Mouse (Mus musculus): ENCODE data around the gene Zfp955b. TPM values are rescaled to one million over a fixed set of nuclear protein-coding genes. Genes with fewer than 3 reads are reported as not detected.
A peak's percentile ranks its signal among the peaks of the same experiment; 100 is the strongest.
"Not testable (repeated sequence)": the region's sequence is repeated elsewhere in the genome, so short reads cannot be mapped to it uniquely, and the experiment has no call there.

The Zfp955b gene
- polyA plus RNA-seq (2016; fragmentation: Nextera tagmentation; extraction: Ambion mirVana) = 8.8 and 9.2 TPM in 2 replicates

- H3K27ac ChIP-seq (ENCODE audit: poor library complexity, severe bottlenecking); H3K9ac ChIP-seq; H3K4me3 ChIP-seq; H3K36me3 ChIP-seq; H3K27me3 ChIP-seq (replicated peaks); H3K4me1 ChIP-seq (replicated peaks); H3K9me3 ChIP-seq (replicated peaks): not testable (repeated sequence)
- ATAC-seq (ENCODE audit: insufficient number of reproducible peaks, low FRiP score) = peak; percentile 96
- H3K4me2 ChIP-seq = peak within 1 kb of the TSS; percentile 21; the same call in 1 of the 2 replicates
- no CpG with 5 or more reads among the region's 25 CpGs for WGBS
Measured at GRCm38 (mm10) chr17:33289039-33289875, at the start of gene Zfp955b. Zfp955b (plus strand) TSS chr17:33289544.

DNA sequence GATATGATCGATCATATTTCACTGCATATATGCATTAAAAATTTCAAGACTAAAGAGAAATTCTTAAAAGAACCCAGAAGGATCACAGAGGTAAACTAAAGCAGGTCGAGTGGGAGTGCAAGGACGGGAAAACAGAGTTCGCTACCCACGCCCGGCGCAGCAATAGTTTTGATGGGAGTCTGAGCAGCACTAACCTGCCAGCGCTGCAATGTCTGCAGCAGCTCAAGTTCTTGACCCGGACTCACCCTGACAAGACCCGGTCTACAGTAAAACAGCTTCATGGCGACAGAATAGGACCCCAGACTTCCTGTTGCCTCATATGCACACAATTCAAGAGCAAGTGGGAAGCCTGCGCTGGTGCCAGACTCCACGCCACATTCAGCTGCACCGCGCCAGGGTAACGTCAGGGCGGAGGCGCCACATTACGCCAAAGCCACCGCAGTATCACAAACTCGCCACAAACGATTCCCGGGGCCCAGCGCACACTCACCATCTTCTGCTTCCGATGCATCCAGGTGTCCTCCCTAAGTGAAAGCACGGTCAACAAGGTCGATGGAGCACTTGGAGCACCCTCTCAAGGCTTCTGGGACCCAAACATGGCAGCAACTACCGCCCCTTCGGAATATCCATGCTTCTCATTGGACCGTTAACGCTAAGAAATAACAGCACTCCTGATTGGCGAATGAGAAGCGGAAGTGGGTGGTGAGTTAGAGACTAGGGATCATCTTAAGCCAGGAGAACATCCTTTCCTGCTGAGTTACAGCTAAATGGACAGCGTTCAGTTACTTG is 34.6 kb upstream of the Zfp955b start, which contains the start of gene Zfp955a:
TSS of gene Zfp955a (minus strand) at position 616 of the 789 bp plus-strand sequence.
- not testable (repeated sequence) for H3K9ac ChIP-seq; H3K27ac ChIP-seq (ENCODE audit: poor library complexity, severe bottlenecking); H3K9me3 ChIP-seq (replicated peaks); H3K36me3 ChIP-seq; H3K27me3 ChIP-seq (replicated peaks); H3K4me1 ChIP-seq (replicated peaks); H3K4me3 ChIP-seq
- H3K4me2 ChIP-seq = peak within 1 kb of the TSS; percentile 40
- WGBS = 34% methylated on average over 1 of the region's 34 CpGs
- peak; percentile 96 for ATAC-seq (ENCODE audit: insufficient number of reproducible peaks, low FRiP score)

GRCm38 (mm10) chr17:33255319-33255657 is 34.1 kb upstream of the Zfp955b start:
- ATAC-seq (ENCODE audit: insufficient number of reproducible peaks, low FRiP score); H3K4me2 ChIP-seq; H3K27me3 ChIP-seq (replicated peaks); H3K36me3 ChIP-seq; H3K9ac ChIP-seq; H3K4me1 ChIP-seq (replicated peaks); H3K9me3 ChIP-seq (replicated peaks); H3K4me3 ChIP-seq; H3K27ac ChIP-seq (ENCODE audit: poor library complexity, severe bottlenecking): not testable (repeated sequence)
- WGBS = no CpG with 5 or more reads among the region's 2 CpGs

- 0 out of 2 replicates have a peak, but pooled peaks cover 6% of the 10 kb centered on the region for H3K27me3 ChIP-seq (replicated peaks)
- H3K27ac ChIP-seq (ENCODE audit: poor library complexity, severe bottlenecking) = no peak within 1 kb of the TSS
- H3K36me3 ChIP-seq = no peaks in the 10 kb centered on the region
- H3K4me2 ChIP-seq = no peak within 1 kb of the TSS
- H3K4me3 ChIP-seq = no peak within 1 kb of the TSS
- ATAC-seq (ENCODE audit: insufficient number of reproducible peaks, low FRiP score) = no peak
- no peaks in the 10 kb centered on the region for H3K9me3 ChIP-seq (replicated peaks)
- WGBS = 61% methylated on average over 1 of the region's 1 CpGs
- H3K4me1 ChIP-seq (replicated peaks) = no peaks in the 10 kb centered on the region
- no peak within 1 kb of the TSS for H3K9ac ChIP-seq
Measured at GRCm38 (mm10) chr17:33264376-33264775, 25.0 kb upstream of the Zfp955b start, which contains the start of gene Olfr63. Olfr63 (plus strand) TSS chr17:33264676.

GRCm38 (mm10) chr17:33268907-33269306 is 20.4 kb upstream of the Zfp955b start:
- WGBS = 78% methylated on average over 9 of the region's 9 CpGs
- no peak overlapping the region for H3K27ac ChIP-seq (ENCODE audit: poor library complexity, severe bottlenecking)
- ATAC-seq (ENCODE audit: insufficient number of reproducible peaks, low FRiP score) = no peak
- no peak overlapping the region for H3K9ac ChIP-seq
- H3K4me1 ChIP-seq (replicated peaks) = no peaks in the 10 kb centered on the region
- H3K4me3 ChIP-seq = no peak overlapping the region
- H3K36me3 ChIP-seq = no peaks in the 10 kb centered on the region
- no peak overlapping the region for H3K4me2 ChIP-seq
- H3K9me3 ChIP-seq (replicated peaks) = 0 out of 2 replicates have a peak, but pooled peaks cover 3% of the 10 kb centered on the region
- 0 out of 2 replicates have a peak, but pooled peaks cover 6% of the 10 kb centered on the region for H3K27me3 ChIP-seq (replicated peaks)

DNA sequence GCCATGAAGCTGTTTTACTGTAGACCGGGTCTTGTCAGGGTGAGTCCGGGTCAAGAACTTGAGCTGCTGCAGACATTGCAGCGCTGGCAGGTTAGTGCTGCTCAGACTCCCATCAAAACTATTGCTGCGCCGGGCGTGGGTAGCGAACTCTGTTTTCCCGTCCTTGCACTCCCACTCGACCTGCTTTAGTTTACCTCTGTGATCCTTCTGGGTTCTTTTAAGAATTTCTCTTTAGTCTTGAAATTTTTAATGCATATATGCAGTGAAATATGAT is 469 bp downstream of the Zfp955b start:
- not testable (repeated sequence) for H3K27ac ChIP-seq (ENCODE audit: poor library complexity, severe bottlenecking); H3K4me2 ChIP-seq; H3K9ac ChIP-seq; H3K36me3 ChIP-seq; H3K27me3 ChIP-seq (replicated peaks); H3K4me3 ChIP-seq; H3K4me1 ChIP-seq (replicated peaks); H3K9me3 ChIP-seq (replicated peaks); ATAC-seq (ENCODE audit: insufficient number of reproducible peaks, low FRiP score)
- no CpG with 5 or more reads among the region's 9 CpGs for WGBS

DNA sequence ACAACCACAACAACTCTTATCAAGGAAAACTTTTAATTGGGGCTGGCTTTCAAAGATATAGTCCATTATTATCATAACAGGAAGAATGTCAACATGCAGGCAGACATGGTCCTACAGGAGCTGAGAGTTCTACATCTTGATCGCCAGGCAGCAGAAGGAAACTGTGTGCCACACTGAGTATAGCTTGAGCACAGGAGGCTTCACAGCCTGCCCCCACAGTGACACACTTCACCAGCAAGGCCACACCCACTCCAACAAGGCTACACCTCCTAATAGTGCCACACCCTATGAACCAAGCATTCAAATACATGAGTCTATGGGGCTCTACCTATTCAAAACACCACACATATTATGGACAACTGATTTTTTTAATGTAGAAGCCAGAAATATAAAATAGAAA is 63.6 kb downstream of the Zfp955b start:
- Histone ChIP-seq H3K27me3 (replicated peaks) (no peaks in the 10 kb centered on the region), H3K27ac (ENCODE audit: poor library complexity, severe bottlenecking) (no peak overlapping the region), H3K9ac (no peak overlapping the region), H3K4me3 (no peak overlapping the region), H3K9me3 (replicated peaks) (0 out of 2 replicates have a peak, but pooled peaks cover 3% of the 10 kb centered on the region), H3K4me1 (replicated peaks) (0 out of 2 replicates have a peak, but pooled peaks cover 4% of the 10 kb centered on the region), H3K4me2 (no peak overlapping the region), H3K36me3 (0 out of 2 replicates have a peak, but pooled peaks cover 2% of the 10 kb centered on the region)
- no peak for ATAC-seq (ENCODE audit: insufficient number of reproducible peaks, low FRiP score)
- WGBS = 92% methylated on average over 1 of the region's 1 CpGs

Other genes with a start within 250 kb of the Zfp955b start
- not detected in 2 replicates for gene 4921501E09Rik, start 221.5 kb upstream of the Zfp955b start, polyA plus RNA-seq (2016; fragmentation: Nextera tagmentation; extraction: Ambion mirVana)
- 4.4 and 4.7 TPM in 2 replicates for gene Zfp563, start 200.2 kb upstream of the Zfp955b start, polyA plus RNA-seq (2016; fragmentation: Nextera tagmentation; extraction: Ambion mirVana)
- gene Morc2b, start 149.9 kb upstream of the Zfp955b start, polyA plus RNA-seq (2016; fragmentation: Nextera tagmentation; extraction: Ambion mirVana) = not detected in 2 replicates
- gene Olfr55, start 121.1 kb upstream of the Zfp955b start, polyA plus RNA-seq (2016; fragmentation: Nextera tagmentation; extraction: Ambion mirVana) = not detected in 2 replicates
- gene Olfr239, start 98.2 kb upstream of the Zfp955b start, polyA plus RNA-seq (2016; fragmentation: Nextera tagmentation; extraction: Ambion mirVana) = not detected in 2 replicates
- 0.05 TPM in 1 of 2 replicates, not detected in the other for gene Olfr1564, start 67.9 kb upstream of the Zfp955b start, polyA plus RNA-seq (2016; fragmentation: Nextera tagmentation; extraction: Ambion mirVana)
- 13.0 and 15.3 TPM in 2 replicates for gene Zfp955a, start 34.4 kb upstream of the Zfp955b start, polyA plus RNA-seq (2016; fragmentation: Nextera tagmentation; extraction: Ambion mirVana)
- not detected in 2 replicates for gene Olfr63, start 24.9 kb upstream of the Zfp955b start, polyA plus RNA-seq (2016; fragmentation: Nextera tagmentation; extraction: Ambion mirVana)
- 6.5 and 6.6 TPM in 2 replicates for gene Zfp81, start 69.3 kb downstream of the Zfp955b start, polyA plus RNA-seq (2016; fragmentation: Nextera tagmentation; extraction: Ambion mirVana)
- 8.0 and 8.1 TPM in 2 replicates for gene Zfp101, start 105.1 kb downstream of the Zfp955b start, polyA plus RNA-seq (2016; fragmentation: Nextera tagmentation; extraction: Ambion mirVana)
- gene Actl9, start 143.4 kb downstream of the Zfp955b start, polyA plus RNA-seq (2016; fragmentation: Nextera tagmentation; extraction: Ambion mirVana) = not detected in 2 replicates
- gene Adamts10, start 234.7 kb downstream of the Zfp955b start, polyA plus RNA-seq (2016; fragmentation: Nextera tagmentation; extraction: Ambion mirVana) = 44.1 and 49.0 TPM in 2 replicates

Data from heart, embryonic 12.5 days (tissue).